Mouse (Mus musculus) midbrain, postnatal 0 days (tissue): ENCODE measurements around the gene Hist1h2bh. TPM values are rescaled to one million over a fixed set of nuclear protein-coding genes. Genes with fewer than 3 reads are reported as not detected.

Experiments used
- ATAC-seq: fragments of 200-750 bp; cut with Nextera tagmentation; 2 replicates; pipeline ENCODE4 v1.8.0; 2017; ENCODE audit warnings: moderate number of reproducible peaks, mild to moderate bottlenecking, moderate TSS enrichment, moderate library complexity; ENCODE audit not compliant: low FRiP score
- DNase-seq: peaks from one replicate; pipeline ENCODE4 v3.0.0-alpha.2; 2015; ENCODE audit warnings: low spot score
- H3K27ac ChIP-seq: fragments of 300-500 bp; sonication (generic); 2 replicates; pipeline ENCODE4 v1.5.1; 2014; ENCODE audit warnings: low read depth, mild to moderate bottlenecking, low read length, mixed read lengths
- H3K27me3 ChIP-seq: fragments of 300-500 bp; sonication (generic); 2 replicates; pipeline ENCODE4 v1.6.1; 2014; ENCODE audit warnings: low read length, control low read depth, mixed read lengths; ENCODE audit not compliant: insufficient read depth
- H3K36me3 ChIP-seq: fragments of 300-500 bp; sonication (generic); 2 replicates; pipeline ENCODE4 v1.6.1; 2014; ENCODE audit warnings: low read length, control low read depth, mixed read lengths; ENCODE audit not compliant: insufficient read depth
- H3K4me1 ChIP-seq: fragments of 300-500 bp; sonication (generic); 2 replicates; pipeline ENCODE4 v1.6.1; 2014; ENCODE audit warnings: mild to moderate bottlenecking, control low read depth, antibody characterized with exemption, low read length, mixed read lengths; ENCODE audit not compliant: insufficient read depth
- H3K4me2 ChIP-seq: fragments of 300-500 bp; sonication (generic); 2 replicates; pipeline ENCODE4 v1.6.1; 2014; ENCODE audit warnings: low read depth, mild to moderate bottlenecking, low read length, mixed read lengths; ENCODE audit not compliant: poor library complexity, severe bottlenecking
- H3K4me3 ChIP-seq: fragments of 300-500 bp; sonication (generic); 2 replicates; pipeline ENCODE4 v1.5.1; 2014; ENCODE audit warnings: low read depth, mild to moderate bottlenecking, low read length, moderate library complexity
- H3K9ac ChIP-seq: fragments of 300-500 bp; sonication (generic); replicated peaks from 2 replicates; pipeline ENCODE4 v1.6.1; 2014; ENCODE audit warnings: mild to moderate bottlenecking, low read length, moderate library complexity, mixed read lengths; ENCODE audit not compliant: poor library complexity, severe bottlenecking
- H3K9me3 ChIP-seq: fragments of 300-500 bp; sonication (generic); 2 replicates; pipeline ENCODE4 v1.6.1; 2016; ENCODE audit warnings: low read length, control low read depth
- CTCF ChIP-seq: IDR thresholded peaks from 2 replicates; pipeline ENCODE4 v1.5.1; 2016; ENCODE audit warnings: antibody characterized with exemption, mild to moderate bottlenecking
- WGBS: fragments of 180-500 bp; shearing (Covaris S2); extraction: QIAGEN DNeasy Blood & Tissue Kit; methylation state at CpG from one replicate; pipeline ENCODE4 v1.1.7; 2014; 5-methylcytosine and 5-hydroxymethylcytosine counted together
- polyA plus RNA-seq: library from polyadenylated mRNA; unstranded; fragments of >200 nt; fragmentation: Nextera tagmentation; extraction: Ambion mirVana; gene quantifications from 2 replicates; pipeline ENCODE4 v1.2.1, GENCODE M21; 2015
- total RNA-seq: library from RNA; depleted of rRNA; stranded (reverse); fragments of >200 nt; gene quantifications from 2 replicates; pipeline ENCODE4 v1.2.3, GENCODE M21; 2014

Hist1h2bh gene
- total and polyA plus RNA-seq, 2 experiments from 2014 or later: 0.16 to 34.2 TPM

- Histone ChIP-seq H3K36me3 (no peaks in the 10 kb centered on the region), H3K4me3 (no peak overlapping the region), H3K27me3 (no peaks in the 10 kb centered on the region), H3K4me1 (no peaks in the 10 kb centered on the region; the same call in 1 of the 2 replicates), H3K9ac (no peak overlapping the region), H3K4me2 (no peak overlapping the region), H3K27ac (no peak overlapping the region), H3K9me3 (no peaks in the 10 kb centered on the region)
- no peak for ATAC-seq
- no peak for DNase-seq
- WGBS: 51% methylated on average over 5 of the region's 5 CpGs
- TF ChIP-seq CTCF: no peak
These were observed 19.2 kb downstream of the Hist1h2bh start for GRCm38 (mm10) chr13:23523976-23524375.

- WGBS: under 1% methylated on average over 14 of the region's 14 CpGs
- no peaks in the 10 kb centered on the region for H3K36me3 ChIP-seq
- ATAC-seq (no peak), DNase-seq (peak; percentile 81)
- no peaks in the 10 kb centered on the region for H3K27me3 ChIP-seq
- H3K4me2 ChIP-seq: peak overlapping the region; percentile 23
- H3K4me1 ChIP-seq: no peaks in the 10 kb centered on the region; the same call in 1 of the 2 replicates
- no peaks in the 10 kb centered on the region for H3K9me3 ChIP-seq
- no peak overlapping the region for H3K9ac ChIP-seq
- no peak overlapping the region for H3K4me3 ChIP-seq
- TF ChIP-seq CTCF: no peak
- H3K27ac ChIP-seq: no peak overlapping the region
These were observed 21.5 kb downstream of the Hist1h2bh start for GRCm38 (mm10) chr13:23521703-23522102.

- no peak for TF ChIP-seq CTCF
- no peaks in the 10 kb centered on the region for H3K27me3 ChIP-seq
- peak overlapping the region; percentile 72 for H3K4me2 ChIP-seq
- H3K9me3 ChIP-seq: no peaks in the 10 kb centered on the region
- peak; percentile 28; the same call in 1 of the 2 replicates for ATAC-seq
- under 1% methylated on average over 10 of the region's 10 CpGs for WGBS
- peak overlapping the region; percentile 47 for H3K4me3 ChIP-seq
- peak; percentile 90 for DNase-seq
- H3K9ac ChIP-seq: no peak overlapping the region
- peaks cover 5% of the 10 kb centered on the region; the same call in 1 of the 2 replicates for H3K4me1 ChIP-seq
- no peaks in the 10 kb centered on the region for H3K36me3 ChIP-seq
- no peak overlapping the region for H3K27ac ChIP-seq
These were observed 23.8 kb downstream of the Hist1h2bh start for GRCm38 (mm10) chr13:23519416-23519815.

GRCm38 (mm10) chr13:23518885-23519284, 24.3 kb downstream of the Hist1h2bh start:
- Histone ChIP-seq H3K27ac (no peak overlapping the region), H3K9me3 (no peaks in the 10 kb centered on the region), H3K27me3 (no peaks in the 10 kb centered on the region), H3K9ac (no peak overlapping the region), H3K36me3 (no peaks in the 10 kb centered on the region), H3K4me1 (peaks cover 5% of the 10 kb centered on the region; the same call in 1 of the 2 replicates), H3K4me2 (peak overlapping the region; percentile 72), H3K4me3 (peak overlapping the region; percentile 47)
- TF ChIP-seq CTCF: no peak
- ATAC-seq (0 out of 2 replicates have a peak, but pooled peaks have one; percentile 32), DNase-seq (peak; percentile 81)
- whole genome bisulfite sequencing: 0% methylated on average over 6 of the region's 6 CpGs

- Histone ChIP-seq H3K9ac (no peak overlapping the region), H3K36me3 (no peaks in the 10 kb centered on the region)
- WGBS: 1% methylated on average over 6 of the region's 6 CpGs
These were observed 24.9 kb downstream of the Hist1h2bh start for GRCm38 (mm10) chr13:23518295-23518603.

GRCm38 (mm10) chr13:23517603-23518294, 25.4 kb downstream of the Hist1h2bh start:
- peak; percentile 87 for DNase-seq
- H3K27ac ChIP-seq: no peak overlapping the region
- H3K36me3 ChIP-seq: no peaks in the 10 kb centered on the region
- ATAC-seq: peak; percentile 92
- H3K9me3 ChIP-seq: no peaks in the 10 kb centered on the region
- H3K27me3 ChIP-seq: no peaks in the 10 kb centered on the region
- H3K4me2 ChIP-seq: peak overlapping the region; percentile 72
- under 1% methylated on average over 27 of the region's 27 CpGs for WGBS
- peaks cover 5% of the 10 kb centered on the region; the same call in 1 of the 2 replicates for H3K4me1 ChIP-seq
- TF ChIP-seq CTCF: no peak
- H3K9ac ChIP-seq: no peak overlapping the region
- H3K4me3 ChIP-seq: peak overlapping the region; percentile 47

More at GRCm38 (mm10) chr13:23518295-23518603, 24.9 kb downstream of the Hist1h2bh start:
- no peaks in the 10 kb centered on the region for H3K9me3 ChIP-seq
- DNase-seq: no peak
- H3K27me3 ChIP-seq: no peaks in the 10 kb centered on the region
- H3K4me2 ChIP-seq: peak overlapping the region; percentile 72
- H3K4me1 ChIP-seq: peaks cover 5% of the 10 kb centered on the region; the same call in 1 of the 2 replicates
- peak overlapping the region; percentile 47 for H3K4me3 ChIP-seq
- TF ChIP-seq CTCF: no peak
- ATAC-seq: no peak
- no peak overlapping the region for H3K27ac ChIP-seq
